Comparison of ENCODE assay signal across 14 mouse cellular contexts in genomic region chr17:79509281-79509680, GRCm38 (mm10).
DNase-seq lines count a peak whose midpoint lies in the region; ATAC-seq and TF ChIP-seq lines count a peak whose summit lies in the region.
"Had no signal": no experiment of that assay in that cellular context is flagged by ENCODE, and none has a peak within 500 bp of the region (broad histone marks: within the 10 kb centered on the region; RNA-seq: fewer than 3 reads in every experiment).

No protein-coding gene starts in this region.

- no peak overlapping the region for H3K4me3 ChIP-seq in forebrain, postnatal 0 days (ENCODE audit: low read depth, low read length)
- H3K4me3 ChIP-seq in forebrain, embryonic 10.5 days, result no peak overlapping the region
- no peak overlapping the region for H3K4me3 ChIP-seq in heart, embryonic 16.5 days (ENCODE audit: low read length)
- H3K4me3 ChIP-seq: hindbrain, embryonic 15.5 days; limb, embryonic 15.5 days; neural tube, embryonic 15.5 days had no signal

- no peaks in the 10 kb centered on the region for H3K4me1 ChIP-seq in forebrain, postnatal 0 days (ENCODE audit: insufficient read depth)
- H3K4me1 ChIP-seq in forebrain, embryonic 10.5 days, result no peaks in the 10 kb centered on the region; the same call in 1 of the 2 replicates
- peaks cover 15% of the 10 kb centered on the region for H3K4me1 ChIP-seq in heart, embryonic 16.5 days (ENCODE audit: control insufficient read depth, insufficient read depth, low read length)

- no peak overlapping the region for H3K9ac ChIP-seq in forebrain, postnatal 0 days
- no peak overlapping the region for H3K9ac ChIP-seq in heart, embryonic 16.5 days (ENCODE audit: low read length)
- H3K9ac ChIP-seq: hindbrain, embryonic 15.5 days; limb, embryonic 15.5 days; neural tube, embryonic 15.5 days had no signal

- no peaks in the 10 kb centered on the region for H3K27me3 ChIP-seq in forebrain, postnatal 0 days (ENCODE audit: insufficient read depth, low read length)
- no peaks in the 10 kb centered on the region for H3K27me3 ChIP-seq in forebrain, embryonic 10.5 days (ENCODE audit: poor library complexity, severe bottlenecking)
- H3K27me3 ChIP-seq in heart, embryonic 16.5 days (ENCODE audit: control insufficient read depth, insufficient read depth, low read length), result no peaks in the 10 kb centered on the region
- H3K27me3 ChIP-seq: hindbrain, embryonic 15.5 days; limb, embryonic 15.5 days; neural tube, embryonic 15.5 days had no signal

- DNase-seq in forebrain, postnatal 0 days, result peak; percentile 39
- no peak for DNase-seq in forebrain, embryonic 10.5 days (ENCODE audit: extremely low spot score, low spot score)
- DNase-seq in adipocyte (ENCODE audit: low spot score), result peak; percentile 83
- peak; percentile 11 to 33 for DNase-seq in kidney, postnatal 4 days
- no peak for DNase-seq in cerebellum, postnatal 4 days (ENCODE audit: low spot score in 2 of 2)
- no peak for DNase-seq in testis, postnatal 10 days (ENCODE audit: low spot score)
- DNase-seq: cerebellum, adult 11-12 months; gastrocnemius, postnatal 10 days; thymus, postnatal 14 days had no signal

- H3K4me2 ChIP-seq in forebrain, postnatal 0 days (ENCODE audit: low read depth), result no peak overlapping the region
- no peak overlapping the region for H3K4me2 ChIP-seq in heart, embryonic 16.5 days (ENCODE audit: low read depth, low read length)
- H3K4me2 ChIP-seq: hindbrain, embryonic 15.5 days; limb, embryonic 15.5 days; neural tube, embryonic 15.5 days had no signal

- no peak overlapping the region for H3K27ac ChIP-seq in forebrain, postnatal 0 days (ENCODE audit: low read depth, low read length)
- H3K27ac ChIP-seq in forebrain, embryonic 10.5 days, result no peak overlapping the region
- peak overlapping the region; percentile 28; the same call in 1 of the 2 replicates for H3K27ac ChIP-seq in heart, embryonic 16.5 days (ENCODE audit: low read length)
- H3K27ac ChIP-seq: hindbrain, embryonic 15.5 days; limb, embryonic 15.5 days; neural tube, embryonic 15.5 days had no signal

- ATAC-seq in forebrain, postnatal 0 days, result peak; percentile 43; the same call in 1 of the 2 replicates
- ATAC-seq in heart, embryonic 16.5 days (replicated peaks; ENCODE audit: extremely low read depth, insufficient read depth, low FRiP score), result no peak
- no peak for ATAC-seq in CD4-positive, CD25-positive, alpha-beta regulatory T cell, adult 4 months

- H3K9me3 ChIP-seq in forebrain, postnatal 0 days (ENCODE audit: low read length), result no peaks in the 10 kb centered on the region
- no peaks in the 10 kb centered on the region for H3K9me3 ChIP-seq in forebrain, embryonic 10.5 days
- no peaks in the 10 kb centered on the region for H3K9me3 ChIP-seq in heart, embryonic 16.5 days (replicated peaks; ENCODE audit: control insufficient read depth, low read length)
- H3K9me3 ChIP-seq: hindbrain, embryonic 15.5 days; limb, embryonic 15.5 days; neural tube, embryonic 15.5 days had no signal

- no peak for TF ChIP-seq CTCF in forebrain, postnatal 0 days (IDR thresholded peaks at IDR 0.05; ENCODE audit: low read depth)

- no peaks in the 10 kb centered on the region for H3K36me3 ChIP-seq in forebrain, postnatal 0 days (ENCODE audit: insufficient read depth)
- no peaks in the 10 kb centered on the region for H3K36me3 ChIP-seq in forebrain, embryonic 10.5 days (replicated peaks)
- no peaks in the 10 kb centered on the region for H3K36me3 ChIP-seq in heart, embryonic 16.5 days (ENCODE audit: control insufficient read depth, insufficient read depth)
- H3K36me3 ChIP-seq: hindbrain, embryonic 15.5 days; limb, embryonic 15.5 days; neural tube, embryonic 15.5 days had no signal

- 52% methylated on average over 8 of the region's 8 CpGs for WGBS in forebrain, postnatal 0 days
- 90% methylated on average over 8 of the region's 8 CpGs for WGBS in forebrain, embryonic 10.5 days
- 52% methylated on average over 8 of the region's 8 CpGs for WGBS in heart, embryonic 16.5 days

Comparison
In these comparisons a context has a peak if more than half of its experiments do, and no peak if none do; other contexts are left out.
1. DNase-seq: peak in forebrain, postnatal 0 days (single experiment), adipocyte (single experiment) and kidney, postnatal 4 days (2 of 2); none in forebrain, embryonic 10.5 days (single experiment), cerebellum, postnatal 4 days (0 of 2) and testis, postnatal 10 days (single experiment).